ENCODE assay signal across 8 mouse cellular contexts in genomic region chr11:107853088-107853487, GRCm38 (mm10). TPM values are rescaled to one million over a fixed set of nuclear protein-coding genes. Genes with fewer than 3 reads are reported as not detected.
DNase-seq lines count a peak whose midpoint lies in the region; ATAC-seq and TF ChIP-seq lines count a peak whose summit lies in the region.
"Had no signal": no experiment of that assay in that cellular context is flagged by ENCODE, and none has a peak within 500 bp of the region (broad histone marks: within the 10 kb centered on the region; RNA-seq: fewer than 3 reads in every experiment).

No protein-coding gene starts in this region.

- 0 out of 2 replicates have a peak, but pooled peaks cover 4% of the 10 kb centered on the region for H3K4me1 ChIP-seq in midbrain, embryonic 14.5 days (ENCODE audit: control insufficient read depth, insufficient read depth, low read length)
- H3K4me1 ChIP-seq in midbrain, embryonic 16.5 days (ENCODE audit: control insufficient read depth, insufficient read depth, low read length): peaks cover 4% of the 10 kb centered on the region; the same call in 1 of the 2 replicates
- no peaks in the 10 kb centered on the region for H3K4me1 ChIP-seq in cortical plate, adult 2 months (ENCODE audit: control insufficient read depth, insufficient read depth, low read length)
- no peaks in the 10 kb centered on the region for H3K4me1 ChIP-seq in kidney, postnatal 0 days (replicated peaks; ENCODE audit: insufficient read depth, low read length)
- no peaks in the 10 kb centered on the region for H3K4me1 ChIP-seq in liver, embryonic 14.5 days (replicated peaks; ENCODE audit: control insufficient read depth in 2 of 2, insufficient read depth in 2 of 2, low read length in 1 of 2)

- peak; percentile 85 for DNase-seq in midbrain, embryonic 14.5 days
- peak; percentile 49 to 61 for DNase-seq in adrenal gland, adult 18-20 months (ENCODE audit: low spot score in 2 of 2)
- DNase-seq in kidney, postnatal 0 days (ENCODE audit: low spot score): peak; percentile 75
- DNase-seq in liver, embryonic 14.5 days (ENCODE audit: low read depth in 3 of 3, low spot score in 3 of 3): no peak
- DNase-seq in right cerebral cortex, postnatal 25 days: peak; percentile 37

- WGBS in midbrain, embryonic 14.5 days: 26% methylated on average over 1 of the region's 1 CpGs
- WGBS in midbrain, embryonic 16.5 days: 33% methylated on average over 1 of the region's 1 CpGs
- 34% methylated on average over 1 of the region's 1 CpGs for WGBS in kidney, postnatal 0 days
- 8% methylated on average over 1 of the region's 1 CpGs for WGBS in liver, embryonic 14.5 days (ENCODE audit: insufficient replicate concordance)

- no peaks in the 10 kb centered on the region for H3K36me3 ChIP-seq in midbrain, embryonic 14.5 days (ENCODE audit: control insufficient read depth, insufficient read depth, low read length)
- H3K36me3 ChIP-seq in midbrain, embryonic 16.5 days (ENCODE audit: control insufficient read depth, insufficient read depth, low read length): no peaks in the 10 kb centered on the region
- H3K36me3 ChIP-seq in kidney, postnatal 0 days (ENCODE audit: insufficient read depth, low read length): no peaks in the 10 kb centered on the region
- H3K36me3 ChIP-seq in liver, embryonic 14.5 days (replicated peaks; ENCODE audit: control insufficient read depth, insufficient read depth, low read depth): no peaks in the 10 kb centered on the region

- H3K9me3 ChIP-seq in midbrain, embryonic 14.5 days (ENCODE audit: control insufficient read depth, low read length): no peaks in the 10 kb centered on the region
- H3K9me3 ChIP-seq in midbrain, embryonic 16.5 days (replicated peaks; ENCODE audit: control insufficient read depth, low read length, poor library complexity, severe bottlenecking): no peaks in the 10 kb centered on the region
- H3K9me3 ChIP-seq in kidney, postnatal 0 days (replicated peaks; ENCODE audit: low read length): no peaks in the 10 kb centered on the region
- no peaks in the 10 kb centered on the region for H3K9me3 ChIP-seq in liver, embryonic 14.5 days (ENCODE audit: control insufficient read depth, low read length)

- H3K27ac ChIP-seq in midbrain, embryonic 14.5 days (replicated peaks; ENCODE audit: low read depth, low read length): no peak overlapping the region
- no peak overlapping the region for H3K27ac ChIP-seq in midbrain, embryonic 16.5 days (ENCODE audit: low read length)
- H3K27ac ChIP-seq in cortical plate, adult 2 months (ENCODE audit: insufficient read depth, low read length): no peak overlapping the region
- H3K27ac ChIP-seq in kidney, postnatal 0 days: no peak overlapping the region
- H3K27ac ChIP-seq in liver, embryonic 14.5 days: no peak overlapping the region

- peak; percentile 67 for TF ChIP-seq CTCF in cortical plate, adult 2 months (IDR thresholded peaks at IDR 0.05; ENCODE audit: extremely low read depth, insufficient read depth, low read length)
- TF ChIP-seq CTCF in kidney, postnatal 0 days (IDR thresholded peaks at IDR 0.05; ENCODE audit: low read depth): peak; percentile 80
- TF ChIP-seq CTCF in liver, embryonic 14.5 days (IDR thresholded peaks at IDR 0.05; ENCODE audit: low read depth): peak; percentile 40

- H3K4me2 ChIP-seq in midbrain, embryonic 14.5 days (ENCODE audit: low read length): no peak overlapping the region
- H3K4me2 ChIP-seq in midbrain, embryonic 16.5 days (ENCODE audit: low read length): no peak overlapping the region
- H3K4me2 ChIP-seq in kidney, postnatal 0 days (ENCODE audit: low read length): no peak overlapping the region
- H3K4me2 ChIP-seq in liver, embryonic 14.5 days (ENCODE audit: low read depth): no peak overlapping the region

- no peaks in the 10 kb centered on the region for H3K27me3 ChIP-seq in midbrain, embryonic 14.5 days (ENCODE audit: control insufficient read depth, insufficient read depth, low read length)
- H3K27me3 ChIP-seq in midbrain, embryonic 16.5 days (ENCODE audit: control insufficient read depth, insufficient read depth, low read depth, low read length): no peaks in the 10 kb centered on the region
- H3K27me3 ChIP-seq in kidney, postnatal 0 days (ENCODE audit: insufficient read depth, low read length): no peaks in the 10 kb centered on the region
- no peaks in the 10 kb centered on the region for H3K27me3 ChIP-seq in liver, embryonic 14.5 days (ENCODE audit: control insufficient read depth, insufficient read depth, low read length)

- no peak for TF ChIP-seq POLR2A in cortical plate, adult 2 months (IDR thresholded peaks at IDR 0.05; ENCODE audit: extremely low read depth, insufficient read depth, low read length)

- H3K4me3 ChIP-seq in midbrain, embryonic 14.5 days (replicated peaks; ENCODE audit: low read depth, low read length): no peak overlapping the region
- no peak overlapping the region for H3K4me3 ChIP-seq in midbrain, embryonic 16.5 days (ENCODE audit: low read depth, low read length)
- H3K4me3 ChIP-seq in cortical plate, adult 2 months (ENCODE audit: insufficient read depth, low read length): no peak overlapping the region
- H3K4me3 ChIP-seq in kidney, postnatal 0 days (replicated peaks; ENCODE audit: low read depth, low read length): no peak overlapping the region
- H3K4me3 ChIP-seq in liver, embryonic 14.5 days (ENCODE audit: insufficient read depth in 1 of 2, low read depth in 2 of 2, low read length in 2 of 2): no peak overlapping the region
- H3K4me3 ChIP-seq: myocyte had no signal

- TF ChIP-seq EP300 in liver, embryonic 14.5 days (IDR thresholded peaks at IDR 0.05; ENCODE audit: low read depth): no peak

- no peak for ATAC-seq in midbrain, embryonic 14.5 days (ENCODE audit: low FRiP score, low TSS enrichment)
- no peak for ATAC-seq in midbrain, embryonic 16.5 days
- no peak for ATAC-seq in kidney, postnatal 0 days (replicated peaks; ENCODE audit: low FRiP score, low read depth)
- ATAC-seq in liver, embryonic 14.5 days (ENCODE audit: insufficient read depth): no peak

- H3K9ac ChIP-seq in midbrain, embryonic 14.5 days (replicated peaks; ENCODE audit: low read length): no peak overlapping the region
- H3K9ac ChIP-seq in midbrain, embryonic 16.5 days (ENCODE audit: low read depth, low read length): no peak overlapping the region
- no peak overlapping the region for H3K9ac ChIP-seq in kidney, postnatal 0 days (ENCODE audit: low read depth, low read length)
- no peak overlapping the region for H3K9ac ChIP-seq in liver, embryonic 14.5 days (replicated peaks)

RNA-seq across cellular contexts. Expression of gene Cacng4, which starts 58.7 kb away (rescaled TPM):
- 66.4 and 80.5 TPM in 2 replicates for polyA plus RNA-seq in midbrain, embryonic 14.5 days (2014; fragmentation: Nextera tagmentation; extraction: Ambion mirVana)
- 52.0 and 52.1 TPM in 2 replicates for polyA plus RNA-seq in midbrain, embryonic 16.5 days (2015; fragmentation: Nextera tagmentation; extraction: Ambion mirVana)
- total RNA-seq in adrenal gland, adult 18-20 months (2021): 1 to 10 TPM in 1 of 2 experiments, under 1 TPM in 1; 0.96 to 1.2 TPM
- polyA plus RNA-seq in cortical plate, adult 2 months (2012; rRNA removed): 20.2 and 25.5 TPM in 2 replicates
- 0.74 and 1.3 TPM in 2 replicates for polyA plus RNA-seq in kidney, postnatal 0 days (2015; fragmentation: Nextera tagmentation; extraction: Ambion mirVana)
- 0.15 and 0.21 TPM in 2 replicates for polyA plus RNA-seq in liver, embryonic 14.5 days (2012; rRNA removed)
- 0.09 TPM in 1 of 2 replicates, not detected in the other for polyA plus RNA-seq in liver, embryonic 14.5 days (2014; fragmentation: Nextera tagmentation; extraction: Ambion mirVana)

Comparison
In these comparisons a context has a peak if more than half of its experiments do, and no peak if none do; other contexts are left out.
1. DNase-seq: peak in midbrain, embryonic 14.5 days (single experiment), adrenal gland, adult 18-20 months (2 of 2), kidney, postnatal 0 days (single experiment) and right cerebral cortex, postnatal 25 days (single experiment); none in liver, embryonic 14.5 days (0 of 3).
2. Peak in every context shown above with its lines, with median percentiles within 50 percentile points of each other: CTCF ChIP-seq.